Mouse (Mus musculus) C3H10T1/2 (cell line): ENCODE results near the gene Apon. TPM values are rescaled to one million over a fixed set of nuclear protein-coding genes. Genes with fewer than 3 reads are reported as not detected.

Experiments used
- polyA plus RNA-seq, 2 experiments: library from polyadenylated mRNA; unstranded; fragments of >200 nt; fragmentation: generic; extraction: Trizol; gene quantifications; one replicate each; pipeline ENCODE4 v1.2.1; 2012; ENCODE audit warnings: missing spikeins in 2 of 2

Apon gene
- under 1 TPM; 0.15 to 0.21 TPM for polyA plus RNA-seq

DNA sequence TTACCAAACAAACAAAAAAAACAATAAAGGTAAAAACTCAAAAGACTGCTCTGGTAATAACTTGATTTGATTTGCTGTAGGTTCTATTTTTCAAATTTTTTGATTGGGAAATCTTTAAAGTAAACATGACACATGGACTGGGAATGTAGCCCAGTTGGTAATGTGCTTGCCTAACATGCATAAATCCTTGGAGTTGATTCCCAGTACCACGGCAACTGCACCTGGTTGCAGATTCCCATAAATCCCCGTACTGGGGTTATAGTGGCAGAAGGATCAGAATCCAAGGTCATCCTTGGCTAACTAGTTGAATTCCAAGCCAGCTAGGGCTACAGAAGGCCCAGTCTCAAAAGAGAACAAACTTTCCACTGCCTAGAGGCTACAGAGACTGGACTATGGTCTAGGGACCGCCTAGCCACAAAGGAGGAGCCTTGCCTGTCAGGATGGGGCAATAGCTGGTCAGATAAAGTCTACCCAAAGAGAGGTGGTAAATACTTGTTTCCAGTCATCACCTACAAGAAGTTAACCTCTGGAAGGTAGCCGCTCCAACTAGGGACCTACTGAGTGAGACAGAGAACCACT, at the start of gene Apon:
Gene Apon (plus strand): TSS at position 420 of the 579 bp plus-strand sequence.

DNA sequence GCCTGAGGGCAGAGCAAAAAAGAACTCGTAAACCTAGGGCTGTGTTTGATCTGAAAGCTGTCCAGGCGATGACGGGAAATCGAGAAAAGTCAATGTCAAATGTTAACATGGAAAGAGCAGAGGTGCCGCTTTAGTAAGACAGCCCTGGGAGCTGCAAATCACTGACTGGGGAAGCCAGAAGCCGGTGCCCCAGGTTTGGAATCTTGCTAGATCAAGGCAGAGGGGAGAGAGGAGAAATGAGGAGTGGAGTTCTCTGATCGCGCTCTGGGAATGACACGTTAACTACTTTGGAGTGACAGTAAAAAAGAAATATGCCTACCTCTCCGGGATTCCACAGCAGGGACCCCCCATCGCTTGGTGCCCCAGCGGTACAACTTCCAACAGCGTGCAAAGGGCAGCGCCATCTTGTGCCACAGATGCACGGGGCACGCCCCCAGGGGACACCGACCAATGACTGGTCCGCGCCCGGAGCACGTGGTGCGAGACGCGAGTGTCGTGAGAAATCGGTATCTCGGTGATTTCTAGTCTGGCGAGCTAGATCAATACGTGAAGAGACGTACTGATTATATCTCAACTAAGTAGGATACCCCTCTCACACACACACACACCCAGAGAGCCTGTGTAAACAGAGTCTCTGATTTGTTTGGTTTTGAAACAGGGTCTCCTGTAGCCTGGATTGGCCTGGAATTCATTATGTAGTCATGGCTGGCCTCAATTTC, 42.3 kb upstream of the Apon start, which contains the start of gene Spryd4:
Gene Spryd4 (minus strand): TSS at position 418 of the 719 bp plus-strand sequence.

DNA sequence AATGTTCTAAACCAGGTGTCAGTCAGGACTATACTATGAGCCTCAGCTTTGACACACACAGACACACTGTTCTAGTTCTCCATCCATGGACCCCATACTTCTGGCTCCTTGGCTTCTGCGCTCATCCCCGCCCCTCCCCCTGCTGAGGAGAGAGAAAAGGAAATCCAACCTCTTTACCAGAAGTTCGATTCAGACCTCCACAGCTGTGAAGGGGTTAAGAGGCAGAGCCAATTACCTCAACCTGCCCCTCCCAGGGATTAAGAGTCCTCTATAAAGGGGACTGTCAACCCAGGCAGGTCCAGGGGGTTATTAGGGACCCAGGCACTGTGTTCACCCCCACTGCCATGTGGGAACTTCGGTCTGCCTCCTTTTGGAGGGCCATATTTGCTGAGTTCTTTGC, 28.4 kb upstream of the Apon start, which contains the start of gene Mip:
Gene Mip (plus strand): TSS at position 301 of the 400 bp plus-strand sequence.

DNA sequence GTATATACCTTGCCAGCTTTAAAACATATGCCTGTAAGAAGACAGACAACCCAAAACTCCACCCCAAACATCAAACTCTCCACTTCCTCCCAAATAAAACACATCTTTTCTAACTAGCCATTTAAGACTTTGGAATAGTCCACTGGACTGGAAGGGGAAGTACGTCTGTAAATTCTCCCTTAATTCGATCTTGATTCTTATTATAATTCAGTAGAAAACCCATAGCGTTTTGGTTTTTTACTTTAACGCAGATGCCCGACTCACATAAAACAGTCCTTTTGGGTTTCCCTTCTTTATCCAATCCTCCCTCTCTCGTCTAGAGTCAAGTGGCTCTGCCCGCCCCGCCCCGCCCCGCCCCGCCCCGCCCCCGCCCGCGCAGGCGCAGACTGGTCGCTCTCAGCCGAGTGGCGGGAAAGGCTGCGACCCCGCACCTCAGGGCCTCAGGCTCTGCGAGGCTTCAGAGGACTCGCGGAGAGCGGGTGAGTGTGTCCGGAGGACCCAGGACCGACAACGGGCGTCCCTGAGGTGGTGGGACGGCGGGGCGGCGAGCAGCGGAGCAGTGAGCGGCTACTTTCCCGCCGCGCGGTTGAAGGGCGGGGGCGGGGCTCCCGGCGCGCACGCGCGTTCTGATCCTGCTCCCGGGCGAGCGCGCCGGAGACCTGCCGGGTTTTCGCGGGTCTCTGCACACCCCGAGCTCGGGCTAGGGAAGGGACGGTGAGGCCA, 22.0 kb upstream of the Apon start, which contains the start of gene Timeless:
Gene Timeless (plus strand): TSS at position 369 of the 723 bp plus-strand sequence.

GRCm38 (mm10) chr10:128268371-128268770, 14.5 kb downstream of the Apon start, which contains the start of gene Apof:
TSS of gene Apof (plus strand) at chr10:128268671.

GRCm38 (mm10) chr10:128270287-128270841, 16.5 kb downstream of the Apon start, which contains the start of gene Stat2:
TSS of gene Stat2 (plus strand) at chr10:128270559.

DNA sequence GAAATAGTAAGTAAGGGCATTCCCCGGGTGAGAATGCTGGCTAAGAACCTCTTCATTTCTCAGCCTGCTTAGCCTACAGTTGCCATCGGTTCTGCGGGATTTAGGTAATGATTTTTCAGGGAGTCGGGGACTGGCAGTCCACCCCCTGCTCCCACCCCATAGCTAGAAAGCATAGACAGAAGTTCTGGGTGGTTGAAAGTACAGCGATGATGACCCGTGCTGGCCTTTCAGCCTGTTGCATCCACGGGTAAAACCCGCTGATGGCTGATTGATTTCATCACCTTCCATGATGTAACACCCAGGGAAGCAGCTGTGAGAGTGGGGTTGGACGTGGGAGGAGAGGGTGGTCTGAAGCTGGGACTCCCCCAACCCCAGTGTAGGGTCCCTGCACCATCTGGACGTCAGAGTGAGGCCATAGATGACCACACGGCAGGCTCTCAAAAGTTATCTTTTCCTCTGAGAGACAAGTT, 44.8 kb downstream of the Apon start, which contains the start of gene Il23a:
Gene Il23a (minus strand): TSS at position 51 of the 470 bp plus-strand sequence.

GRCm38 (mm10) chr10:128303126-128304021, 49.5 kb downstream of the Apon start, which contains the start of gene Pan2:
TSS of gene Pan2 (plus strand) at chr10:128303335.

Other genes with a start within 250 kb of the Apon start
- not detected for gene Hsd17b6, start 246.5 kb upstream of the Apon start, polyA plus RNA-seq
- 10 to 100 TPM in 1 of 2 experiments, 1 to 10 TPM in 1; 6.8 to 30.2 TPM for gene Prim1, start 238.9 kb upstream of the Apon start, polyA plus RNA-seq
- 100 to 1,000 TPM; 209 to 827 TPM for gene Naca, start 218.5 kb upstream of the Apon start, polyA plus RNA-seq
- 10 to 100 TPM; 17.0 to 55.7 TPM for gene Ptges3, start 195.1 kb upstream of the Apon start, polyA plus RNA-seq
- gene Atp5b, start 170.8 kb upstream of the Apon start, polyA plus RNA-seq, result 1,000 to 10,000 TPM; 2,355 to 2,584 TPM
- 1 to 10 TPM in 1 of 2 experiments, under 1 TPM in 1; 0.94 to 8.9 TPM for gene Baz2a, start 162.5 kb upstream of the Apon start, polyA plus RNA-seq
- 100 to 1,000 TPM in 1 of 2 experiments, 10 to 100 TPM in 1; 52.3 to 119 TPM for gene Rbms2, start 73.8 kb upstream of the Apon start, polyA plus RNA-seq
- gene Gls2, start 59.6 kb upstream of the Apon start, polyA plus RNA-seq, result 1 to 10 TPM; 3.1 to 3.2 TPM
- gene Spryd4, start 42.3 kb upstream of the Apon start, polyA plus RNA-seq, result 10 to 100 TPM in 1 of 2 experiments, 1 to 10 TPM in 1; 6.2 to 11.1 TPM
- gene Mip, start 28.3 kb upstream of the Apon start, polyA plus RNA-seq, result not detected
- gene Timeless, start 22.0 kb upstream of the Apon start, polyA plus RNA-seq, result 10 to 100 TPM in 1 of 2 experiments, 1 to 10 TPM in 1; 7.9 to 10.5 TPM
- not detected for gene Apof, start 14.6 kb downstream of the Apon start, polyA plus RNA-seq
- gene Stat2, start 16.5 kb downstream of the Apon start, polyA plus RNA-seq, result 10 to 100 TPM in 1 of 2 experiments, 1 to 10 TPM in 1; 1.4 to 16.2 TPM
- gene Il23a, start 44.7 kb downstream of the Apon start, polyA plus RNA-seq, result not detected
- gene Pan2, start 49.2 kb downstream of the Apon start, polyA plus RNA-seq, result 10 to 100 TPM in 1 of 2 experiments, 1 to 10 TPM in 1; 1.8 to 14.3 TPM
- gene Cnpy2, start 68.4 kb downstream of the Apon start, polyA plus RNA-seq, result 100 to 1,000 TPM in 1 of 2 experiments, 10 to 100 TPM in 1; 94.1 to 341 TPM
- 100 to 1,000 TPM; 126 to 134 TPM for gene Cs, start 83.6 kb downstream of the Apon start, polyA plus RNA-seq
- 10 to 100 TPM; 14.3 to 38.1 TPM for gene Coq10a, start 114.9 kb downstream of the Apon start, polyA plus RNA-seq
- gene Ankrd52, start 123.0 kb downstream of the Apon start, polyA plus RNA-seq, result 10 to 100 TPM in 1 of 2 experiments, 1 to 10 TPM in 1; 3.8 to 14.4 TPM
- gene Slc39a5, start 147.1 kb downstream of the Apon start, polyA plus RNA-seq, result under 1 TPM in 1 of 2 experiments, not detected in 1; 0.08 TPM
- gene Nabp2, start 157.4 kb downstream of the Apon start, polyA plus RNA-seq, result 100 to 1,000 TPM; 126 to 174 TPM
- gene Rnf41, start 157.6 kb downstream of the Apon start, polyA plus RNA-seq, result 10 to 100 TPM; 15.9 to 29.8 TPM
- 100 to 1,000 TPM in 1 of 2 experiments, 10 to 100 TPM in 1; 20.1 to 111 TPM for gene Smarcc2, start 205.2 kb downstream of the Apon start, polyA plus RNA-seq
- 1,000 to 10,000 TPM; 2,019 to 2,698 TPM for gene Myl6, start 240.0 kb downstream of the Apon start, polyA plus RNA-seq
- gene Myl6b, start 244.6 kb downstream of the Apon start, polyA plus RNA-seq, result 10 to 100 TPM in 1 of 2 experiments, 1 to 10 TPM in 1; 8.1 to 11.2 TPM